Mouse (Mus musculus) frontal cortex, adult (tissue): ENCODE measurements around the gene Clca3a1.

Source experiments
- ATAC-seq: cut with Nextera tagmentation; 2 replicates; pipeline ENCODE4 v1.9.2; 2017; ENCODE audit warnings: mild to moderate bottlenecking, moderate library complexity, mixed read lengths; ENCODE audit not compliant: low TSS enrichment

Clca3a1 gene

DNA sequence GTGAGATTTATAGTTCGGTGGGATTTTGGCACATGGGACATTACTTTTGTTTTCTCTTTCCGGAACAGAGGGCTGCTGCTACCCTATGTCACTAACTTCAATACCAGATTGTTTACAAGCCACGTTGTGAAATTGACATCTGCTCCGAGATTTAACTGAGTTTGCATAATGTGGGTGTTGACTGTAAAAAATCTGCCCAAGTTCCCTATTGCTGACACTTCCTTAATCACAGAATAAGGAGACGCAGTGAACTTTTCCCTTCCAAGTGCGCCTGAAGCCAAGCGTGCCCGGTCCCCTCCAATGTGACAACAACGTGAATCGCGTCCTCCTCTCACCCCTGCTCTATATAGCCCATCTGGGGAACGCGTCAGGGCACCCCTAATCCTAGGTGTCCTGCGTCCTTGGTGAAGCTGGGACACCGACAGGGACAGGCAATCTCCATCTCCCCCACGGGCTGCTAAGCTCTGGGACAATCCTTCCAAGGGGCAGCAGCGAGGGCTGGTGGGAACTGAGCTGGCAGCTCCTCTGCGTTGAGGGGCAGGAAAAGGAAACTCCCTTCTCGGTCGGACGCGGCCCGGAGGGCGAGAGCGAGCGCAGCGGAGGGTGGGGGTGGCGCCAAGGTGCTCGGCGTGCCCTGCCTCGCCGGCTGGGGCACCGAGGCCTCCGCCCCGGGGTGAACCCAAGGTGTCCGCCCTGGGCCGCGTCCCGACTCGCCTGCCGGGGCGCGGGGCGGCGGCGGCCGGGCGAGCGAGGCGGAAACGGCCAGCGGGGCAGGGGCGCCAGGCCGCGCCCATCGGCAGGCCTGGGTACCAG is 41.5 kb downstream of the Clca3a1 start:
- ATAC-seq, result peak; percentile 17

DNA sequence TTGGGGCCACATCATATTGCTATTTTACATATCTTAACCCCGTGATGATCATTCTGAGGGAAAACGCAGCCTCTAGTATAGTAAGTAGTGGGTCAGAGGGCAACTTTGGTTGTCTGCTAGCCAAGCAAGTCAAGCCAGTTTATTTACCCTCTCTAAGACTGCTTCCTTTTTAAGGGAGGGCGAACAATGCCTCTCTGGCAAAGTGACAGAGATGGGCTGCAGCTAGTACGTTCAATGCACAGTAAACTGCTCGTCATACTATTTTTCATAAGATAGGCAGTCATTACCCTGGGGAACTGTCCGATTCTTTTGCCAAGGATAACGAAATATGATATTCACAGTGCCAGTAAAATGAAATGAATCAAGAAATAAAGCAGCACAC is 42.1 kb downstream of the Clca3a1 start:
- no peak for ATAC-seq

DNA sequence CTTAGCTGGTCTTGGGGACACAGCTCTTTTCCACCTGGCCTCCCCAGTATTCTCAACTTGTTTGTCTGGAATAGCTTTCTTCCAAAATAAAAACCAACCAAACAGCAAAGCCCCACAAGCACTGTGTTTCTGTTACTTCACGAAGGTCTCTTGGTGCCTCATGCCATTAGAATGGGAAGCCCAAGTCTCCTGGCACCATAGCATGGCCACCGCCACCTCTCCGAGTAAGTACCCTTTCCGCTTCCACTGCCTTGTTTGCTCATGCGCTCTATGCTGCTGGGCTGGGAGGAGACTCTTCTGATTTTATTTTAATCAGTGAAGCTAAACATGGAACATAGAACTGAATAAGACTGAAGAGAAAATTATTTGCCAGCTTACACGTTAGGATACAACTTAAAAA is 42.9 kb downstream of the Clca3a1 start:
- no peak for ATAC-seq

DNA sequence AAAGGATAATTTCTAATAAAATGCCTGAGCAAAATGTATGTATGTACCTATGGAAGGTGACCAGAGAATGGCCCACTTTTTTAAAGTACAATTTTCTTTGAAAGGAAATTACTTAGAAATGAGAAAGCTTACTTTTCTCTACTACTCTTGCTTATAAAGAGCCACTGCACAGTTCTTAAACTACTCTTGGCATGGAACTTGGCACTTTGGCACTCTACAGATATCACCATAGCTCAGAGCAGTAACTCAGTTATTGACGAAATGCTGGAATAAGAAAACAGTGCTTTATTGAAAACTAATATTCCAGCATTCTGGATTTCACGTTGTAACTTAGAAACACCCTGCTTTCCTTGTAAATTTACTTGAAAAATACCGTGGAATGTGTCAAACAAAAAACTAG is 43.7 kb downstream of the Clca3a1 start:
- ATAC-seq, result no peak

DNA sequence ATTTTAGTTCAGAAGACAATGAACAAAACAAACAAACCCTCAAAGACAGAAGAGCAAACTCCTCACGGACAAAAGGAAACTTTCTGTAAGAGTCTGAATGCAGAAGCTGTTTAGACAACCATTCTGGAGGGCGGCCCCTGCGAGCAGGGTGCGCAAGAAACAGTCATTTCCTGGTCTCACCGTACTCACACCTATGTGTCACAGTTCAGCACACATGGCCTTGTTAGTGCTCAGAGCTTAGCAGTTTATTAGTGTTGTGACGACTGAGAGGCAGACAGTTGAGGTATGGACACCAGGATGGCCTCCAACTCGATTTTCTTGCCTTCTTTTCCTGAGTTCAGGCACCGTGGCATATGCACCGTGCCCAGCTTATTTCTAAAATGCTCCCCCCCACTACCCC is 44.9 kb downstream of the Clca3a1 start:
- ATAC-seq, result no peak

DNA sequence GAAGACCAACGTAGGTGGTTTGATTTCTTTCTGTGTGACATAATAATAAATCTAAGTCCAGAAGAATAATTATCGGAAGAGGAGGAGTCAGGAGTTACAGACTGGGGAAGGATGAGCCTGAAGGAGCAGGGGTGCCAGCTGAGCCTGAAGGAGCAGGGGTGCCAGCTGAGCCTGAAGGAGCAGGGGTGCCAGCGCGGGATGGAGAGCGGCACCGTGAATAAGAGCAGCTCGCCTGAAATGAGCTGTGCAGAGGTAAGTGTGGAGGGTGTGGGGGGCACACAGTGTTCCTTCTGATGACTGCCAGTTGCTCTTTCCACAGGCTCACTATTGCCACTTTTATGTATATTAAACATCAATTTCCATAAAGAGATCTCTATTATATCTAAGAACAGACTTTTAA is 45.7 kb downstream of the Clca3a1 start:
- ATAC-seq, result no peak

DNA sequence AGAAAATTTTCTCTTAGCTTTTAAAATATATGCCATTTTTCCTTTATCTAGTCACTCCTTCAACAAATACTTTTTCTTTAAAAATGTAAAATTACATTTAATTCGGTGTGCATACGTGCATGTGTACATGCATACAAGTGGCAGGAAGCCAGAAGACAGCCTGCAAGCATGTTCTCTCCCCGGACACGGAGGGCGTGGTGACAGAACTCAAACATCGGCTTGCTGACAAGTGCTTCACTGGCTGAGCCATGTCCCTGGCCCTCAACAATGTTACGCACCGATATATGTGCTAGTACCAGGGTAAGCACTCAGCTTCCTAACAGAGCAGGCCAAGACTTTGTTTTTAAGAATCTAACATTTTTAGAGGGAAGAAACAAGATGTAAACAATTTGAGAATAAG is 46.2 kb downstream of the Clca3a1 start:
- ATAC-seq, result no peak

DNA sequence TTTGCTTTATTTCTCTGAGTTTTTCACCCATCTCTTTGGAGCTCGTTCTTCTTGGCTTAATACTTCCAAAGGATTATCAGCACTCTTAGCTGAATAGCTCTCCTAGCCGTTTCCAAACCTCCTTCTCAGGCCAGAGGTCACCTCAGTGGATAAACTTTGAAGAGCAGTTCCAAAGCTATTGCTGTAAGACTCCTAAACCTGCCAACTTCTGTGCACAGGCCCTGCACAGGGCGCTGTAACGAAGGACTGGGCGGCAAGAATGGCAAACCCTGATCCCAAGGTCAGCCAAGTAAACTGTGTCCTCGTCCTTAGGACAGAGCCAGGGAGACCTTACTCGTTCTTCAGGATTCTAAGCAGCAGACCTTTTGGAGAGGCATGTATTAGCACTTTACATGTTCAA is 46.7 kb downstream of the Clca3a1 start:
- no peak for ATAC-seq

DNA sequence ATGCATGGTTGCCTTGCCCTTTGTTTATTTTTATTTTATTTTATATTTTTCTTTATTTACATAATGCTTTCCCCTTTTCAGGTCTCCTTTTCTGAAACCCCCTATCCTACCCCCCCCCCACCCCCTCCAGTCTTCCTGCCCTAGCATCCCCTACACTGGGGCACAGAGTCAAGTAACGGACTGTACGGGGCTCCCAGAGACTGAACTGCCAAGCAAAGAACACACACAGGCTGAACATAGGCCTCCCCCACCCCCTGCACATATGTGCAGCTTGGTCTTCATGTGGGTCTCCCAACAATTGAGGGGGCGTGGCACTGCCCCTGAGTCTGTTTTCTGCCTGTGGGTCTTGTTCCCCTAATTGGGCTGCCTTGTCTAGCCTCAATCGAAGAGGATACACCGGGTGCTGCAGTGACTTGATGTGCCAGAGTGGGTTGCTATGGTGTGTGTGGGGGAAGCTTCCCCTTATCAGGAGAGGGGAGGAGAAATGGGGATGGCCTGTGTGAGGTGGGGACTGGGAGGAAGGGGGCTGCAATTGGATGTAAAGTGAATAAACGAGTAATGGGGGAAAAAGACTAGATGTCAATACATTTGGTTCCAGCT is 49.1 kb downstream of the Clca3a1 start:
- no peak for ATAC-seq

DNA sequence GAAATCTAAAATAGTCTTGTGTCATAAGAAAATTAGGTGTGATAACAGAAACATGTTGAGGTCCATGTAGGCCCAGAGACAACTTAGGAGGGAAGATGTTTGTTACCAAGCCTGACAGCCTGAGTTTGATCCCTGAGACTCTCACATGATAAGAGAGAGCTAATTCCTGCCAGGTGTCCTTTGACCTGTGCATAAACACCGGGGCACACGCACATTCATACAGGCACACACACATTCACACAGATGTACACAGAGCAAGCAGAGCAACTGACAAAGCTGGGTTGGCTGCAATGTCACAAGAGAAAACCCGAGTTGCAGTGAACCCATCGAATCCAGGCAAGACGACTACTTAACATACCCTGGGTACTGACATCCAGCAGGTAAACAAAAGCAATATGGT is 52.2 kb downstream of the Clca3a1 start:
- ATAC-seq, result no peak

DNA sequence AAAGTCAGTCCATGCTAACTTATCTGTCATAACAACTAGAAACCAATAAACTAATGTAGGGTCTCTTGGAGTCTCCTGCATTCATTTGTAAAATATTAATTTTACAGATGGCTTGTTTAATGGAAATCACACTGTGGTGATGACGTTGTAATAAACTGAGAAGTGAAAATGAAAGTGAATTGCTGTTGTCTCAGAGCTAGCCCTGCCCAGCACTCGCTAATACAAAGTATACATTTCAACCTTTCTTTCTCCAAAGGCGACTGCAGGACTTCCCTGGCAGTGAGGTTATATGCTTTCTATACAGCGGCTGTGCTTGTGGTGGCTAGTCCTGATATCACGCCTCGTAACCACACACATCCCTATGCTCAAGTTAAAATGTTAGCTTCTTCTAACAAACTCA is 56.8 kb downstream of the Clca3a1 start:
- no peak for ATAC-seq

DNA sequence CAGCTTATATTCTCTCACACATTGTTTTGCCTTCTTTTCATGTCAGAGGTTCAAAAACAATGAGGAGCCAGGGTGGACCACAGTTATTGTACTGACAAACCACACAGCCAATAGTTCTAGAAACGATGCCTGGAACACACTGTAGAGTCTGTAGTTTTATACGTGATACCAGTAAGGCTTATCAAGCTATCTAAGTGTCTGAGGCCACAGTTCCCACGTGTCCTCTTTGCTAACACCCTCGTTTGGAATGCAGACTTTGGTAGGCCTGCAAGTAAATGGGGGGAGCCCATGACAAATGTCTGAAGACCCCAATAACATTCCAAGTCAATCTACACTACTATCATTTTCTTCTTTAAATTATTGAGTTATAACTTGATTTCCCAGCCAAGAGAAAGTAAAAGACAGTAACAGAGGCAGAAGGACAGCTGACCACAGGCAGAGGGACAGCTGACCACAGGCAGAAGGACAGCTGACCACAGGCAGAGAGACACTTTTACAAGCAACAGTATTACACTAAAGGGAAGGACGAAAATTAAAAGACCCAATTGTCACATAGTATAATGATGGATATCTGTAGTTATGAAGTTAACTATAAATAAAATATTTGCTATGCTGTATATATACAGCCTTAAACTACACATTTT is 61.9 kb downstream of the Clca3a1 start:
- ATAC-seq, result no peak

DNA sequence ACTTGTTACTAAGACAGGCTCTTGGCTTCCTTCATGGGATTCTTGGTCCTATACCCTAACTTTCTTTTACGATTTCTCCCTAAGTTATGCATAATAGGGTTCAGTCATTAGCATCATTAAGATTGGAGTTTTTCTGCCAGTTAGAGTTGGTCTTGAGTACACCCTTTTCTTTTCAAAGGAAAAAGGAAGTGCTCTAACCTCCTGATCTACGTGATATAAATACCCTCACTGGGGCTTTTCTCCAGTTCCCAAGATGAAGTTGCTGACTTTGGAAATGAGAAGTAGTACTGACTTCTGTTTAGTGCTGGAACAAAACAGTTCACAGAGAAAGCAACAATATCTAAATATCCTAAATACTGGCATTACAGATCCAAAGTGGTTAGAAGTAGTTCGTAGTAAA is 62.8 kb downstream of the Clca3a1 start:
- ATAC-seq, result no peak

DNA sequence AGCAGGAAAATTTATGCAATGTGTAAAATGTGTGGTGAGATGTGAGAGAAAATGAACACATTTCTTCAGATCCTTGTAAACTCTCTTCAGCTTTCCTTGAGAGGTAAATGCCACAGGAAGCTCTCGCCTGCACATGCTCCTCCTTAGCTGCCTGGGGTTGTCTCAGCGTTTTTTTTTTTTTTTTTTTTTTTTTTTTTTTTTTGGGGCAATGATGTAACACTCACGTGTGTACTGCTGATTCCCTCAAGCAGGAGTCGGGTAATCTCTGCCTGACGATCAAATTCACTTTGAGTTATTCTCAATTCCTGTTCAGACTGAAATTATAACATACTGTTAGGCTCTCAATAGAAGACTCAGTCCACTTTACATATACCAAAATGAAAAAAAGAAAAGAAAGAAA is 63.6 kb downstream of the Clca3a1 start:
- no peak for ATAC-seq

DNA sequence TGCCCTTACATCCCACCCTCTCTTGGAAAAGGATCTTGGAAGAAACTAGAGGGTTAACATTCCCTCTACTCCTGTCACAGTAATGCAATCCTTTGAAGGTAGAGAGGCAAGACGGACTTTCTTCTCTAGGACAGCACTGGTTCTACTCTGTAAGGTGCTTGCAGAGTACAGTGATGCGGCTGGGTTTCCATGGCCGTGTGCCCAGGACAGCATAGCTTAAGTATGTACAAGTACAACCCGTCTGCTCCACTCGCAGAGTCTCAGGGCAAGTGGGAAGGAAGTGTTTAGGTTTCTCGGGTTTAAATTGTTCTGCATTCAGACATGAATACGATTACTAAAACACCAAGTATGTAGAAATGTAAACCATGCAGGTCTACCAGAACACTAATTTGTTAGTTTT is 65.8 kb downstream of the Clca3a1 start:
- peak; percentile 76 for ATAC-seq

DNA sequence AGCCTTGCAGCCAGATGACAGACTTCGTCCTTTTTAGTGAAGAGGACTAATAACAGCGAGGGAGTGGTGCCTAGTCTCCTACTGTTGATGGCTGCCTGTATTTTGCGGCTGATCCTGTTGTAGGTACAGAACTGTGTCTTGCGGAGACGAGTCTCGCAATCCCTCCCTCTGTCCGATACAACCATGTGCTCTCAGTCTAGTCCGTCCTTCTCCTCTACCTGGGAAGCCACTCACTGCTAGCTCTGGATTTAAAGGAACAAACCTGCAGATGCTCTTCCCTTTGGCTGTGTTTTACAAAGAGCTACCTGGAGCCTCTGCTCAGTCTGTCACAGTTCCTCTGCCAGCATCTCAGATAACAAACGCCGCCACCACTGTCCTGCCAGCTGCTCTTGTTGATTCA is 66.7 kb downstream of the Clca3a1 start:
- no peak for ATAC-seq

DNA sequence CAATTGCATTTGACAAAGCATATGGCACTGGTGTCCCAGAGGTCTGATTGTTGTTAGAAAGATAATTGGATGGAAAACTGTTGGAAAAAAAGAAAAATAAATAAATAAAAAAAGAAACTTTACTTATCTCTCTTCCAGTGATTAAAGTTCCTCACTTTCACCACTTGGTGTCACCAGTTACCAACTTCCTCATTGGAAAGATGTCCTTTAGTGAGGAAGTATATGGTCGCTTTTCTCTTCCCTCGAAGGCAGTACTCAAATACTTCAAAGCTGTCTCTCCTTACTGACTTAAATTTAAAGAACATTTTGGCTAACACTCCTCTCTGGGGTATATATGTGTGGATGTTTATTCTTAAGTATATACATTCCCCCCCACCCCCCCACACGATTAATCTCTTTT is 68.7 kb downstream of the Clca3a1 start:
- no peak for ATAC-seq

DNA sequence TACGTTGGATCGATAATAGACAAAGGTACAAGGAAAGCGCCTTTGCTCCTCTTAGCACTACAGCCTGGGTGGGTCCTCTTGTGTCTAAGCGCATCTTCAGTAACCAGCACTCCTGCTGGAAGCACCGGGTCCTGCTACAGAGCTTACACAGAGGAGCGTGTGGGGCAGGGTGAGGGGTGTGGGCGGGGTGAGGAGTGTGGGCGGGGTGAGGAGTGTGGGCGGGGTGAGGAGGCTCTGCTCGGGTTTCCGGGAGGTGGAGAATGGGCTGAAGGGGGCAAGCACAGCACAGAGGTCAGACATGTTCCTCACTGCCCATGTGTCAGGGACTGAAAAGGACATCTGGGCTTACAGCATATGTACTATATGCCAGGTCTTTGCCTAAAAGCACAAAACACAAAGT is 71.5 kb downstream of the Clca3a1 start:
- peak; percentile 45 for ATAC-seq

DNA sequence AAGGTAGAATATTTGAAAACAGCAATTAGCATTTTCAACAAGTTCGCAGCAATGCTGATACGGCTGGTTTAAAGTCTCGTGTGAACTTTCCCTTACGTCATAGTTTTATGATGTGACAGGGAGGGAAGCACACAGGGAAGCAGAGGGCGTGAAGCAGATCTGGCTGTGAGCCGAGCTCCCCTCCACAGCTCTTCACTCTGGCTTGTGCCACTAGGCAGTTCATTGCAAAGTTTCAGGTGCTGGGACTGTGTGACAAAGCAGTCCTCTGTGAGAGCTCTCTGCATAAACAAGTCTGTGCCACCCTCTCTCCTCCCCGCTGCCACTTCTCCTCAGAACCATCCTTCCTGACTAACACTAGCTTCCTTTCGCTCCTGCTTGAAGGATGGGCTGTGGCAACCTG is 72.5 kb downstream of the Clca3a1 start:
- 0 out of 2 replicates have a peak, but pooled peaks have one; percentile 24 for ATAC-seq

DNA sequence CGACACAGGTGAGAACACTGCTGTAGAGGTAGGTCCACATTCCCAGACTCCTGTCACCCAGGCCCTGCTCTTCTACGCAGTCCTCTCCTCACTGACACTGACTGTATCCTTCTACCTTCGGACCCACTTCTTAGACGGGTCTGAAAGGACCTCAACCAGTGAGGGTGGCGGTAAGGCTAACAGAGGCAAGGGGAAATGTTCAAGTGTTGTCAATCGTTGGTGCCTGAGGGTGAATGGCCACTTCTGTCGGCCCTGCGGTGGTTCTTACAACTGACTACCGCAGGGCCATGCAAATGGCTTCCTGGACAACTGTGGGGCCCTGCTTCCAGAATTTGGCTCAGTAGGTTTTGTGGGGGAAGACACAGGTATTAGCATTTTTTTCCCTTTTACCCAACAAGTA is 73.2 kb downstream of the Clca3a1 start:
- ATAC-seq, result no peak

DNA sequence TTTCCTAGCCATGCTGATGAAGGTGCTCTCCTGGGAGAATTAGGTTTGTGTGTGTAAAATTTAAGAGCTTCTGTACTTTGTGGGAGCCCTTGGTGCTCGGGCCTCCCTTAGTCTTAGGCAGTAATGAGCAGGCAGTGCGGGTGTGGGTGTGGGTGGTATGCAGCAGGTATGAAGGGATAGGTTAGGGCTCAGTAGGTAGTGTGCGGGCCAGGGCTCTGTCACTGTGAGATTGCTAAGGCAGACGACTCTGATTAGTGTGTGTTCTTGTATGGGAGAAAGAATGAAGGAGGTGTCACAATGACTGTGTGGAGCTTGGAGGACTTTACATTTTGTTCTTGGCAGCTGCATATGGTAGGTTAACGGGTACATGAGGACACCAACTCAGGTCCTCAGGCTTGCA is 74.6 kb downstream of the Clca3a1 start:
- ATAC-seq, result peak; percentile 29

DNA sequence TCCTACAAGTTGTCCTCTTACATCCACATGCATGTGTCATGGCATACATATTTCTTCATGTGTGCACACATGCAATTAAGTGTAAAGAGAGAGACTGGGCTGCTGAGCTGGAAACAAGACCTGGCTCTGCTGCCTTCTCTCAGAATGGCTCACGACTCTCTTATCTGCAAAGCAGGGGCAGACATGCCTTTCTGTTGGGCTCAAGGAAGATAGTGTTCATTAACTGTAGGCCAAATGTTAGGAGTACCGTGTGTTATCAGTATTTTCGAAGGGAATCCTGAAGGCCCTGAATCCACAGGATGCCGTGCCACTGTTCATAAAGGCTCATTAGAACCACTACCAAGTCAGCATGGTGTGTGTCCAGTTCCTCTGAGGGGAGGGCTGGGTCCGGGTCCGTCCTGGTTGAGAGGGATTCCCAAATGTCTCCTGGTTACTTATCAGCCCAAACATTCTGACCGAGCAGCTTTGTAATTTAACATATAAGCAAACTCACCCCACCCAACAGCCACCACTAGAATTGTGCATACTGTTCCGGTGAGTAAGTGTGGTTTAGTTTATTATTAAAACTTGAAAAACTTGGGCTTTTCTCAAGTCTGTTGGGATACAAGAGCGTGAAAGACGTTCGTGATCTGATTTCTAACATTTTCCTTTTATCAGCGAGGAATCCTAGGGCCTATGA is 77.5 kb downstream of the Clca3a1 start:
- no peak for ATAC-seq

DNA sequence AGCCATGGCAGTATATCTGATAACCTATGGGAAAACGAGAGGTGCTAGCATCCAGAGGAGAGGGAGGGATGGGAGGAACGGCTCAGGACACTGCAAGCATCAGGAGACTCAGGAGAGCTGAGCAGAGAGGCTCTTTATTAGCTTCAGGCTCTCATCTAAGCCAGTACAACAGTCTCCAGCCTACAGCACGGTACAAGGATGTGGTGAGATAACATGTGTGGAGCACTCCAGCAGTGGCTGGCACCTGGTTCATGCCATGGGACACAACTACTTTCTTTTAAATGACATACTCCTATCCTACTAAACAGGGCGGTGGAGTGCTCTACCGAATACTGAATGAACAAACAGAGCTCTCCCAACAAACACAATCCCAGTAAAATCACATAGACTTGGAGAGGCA is 79.2 kb downstream of the Clca3a1 start:
- no peak for ATAC-seq
